Mouse (Mus musculus) stomach, embryonic 14.5 days (tissue): ENCODE measurements at regions not wholly inside any gene's neighbourhood (a gene's known extent, or its start where the extent isn't known, plus 50 kb on each side); places are given as distances from the start of the nearest gene placed in this dataset.
A peak's percentile ranks its signal among the peaks of the same experiment; 100 is the strongest.

ENCODE experiments used
- ATAC-seq: fragments of 200-750 bp; cut with Nextera tagmentation; 2 replicates; pipeline ENCODE4 v1.8.0; 2017; ENCODE audit warnings: low read depth, moderate TSS enrichment; ENCODE audit not compliant: insufficient number of reproducible peaks, insufficient read depth, low FRiP score
- H3K27ac ChIP-seq: fragments of 300-500 bp; sonication (generic); 2 replicates; pipeline ENCODE4 v1.5.1; 2014; ENCODE audit warnings: mild to moderate bottlenecking, low read length, moderate library complexity, mixed read lengths
- H3K27me3 ChIP-seq: fragments of 300-500 bp; sonication (generic); 2 replicates; pipeline ENCODE4 v1.6.1; 2014; ENCODE audit warnings: low read length, control low read depth, mixed read lengths; ENCODE audit not compliant: control insufficient read depth, insufficient read depth
- H3K36me3 ChIP-seq: fragments of 300-500 bp; sonication (generic); 2 replicates; pipeline ENCODE4 v1.6.1; 2014; ENCODE audit warnings: mild to moderate bottlenecking, control low read depth, low read length, moderate library complexity, mixed read lengths; ENCODE audit not compliant: control insufficient read depth, insufficient read depth
- H3K4me1 ChIP-seq: fragments of 300-500 bp; sonication (generic); 2 replicates; pipeline ENCODE4 v1.6.1; 2014; ENCODE audit warnings: low read length, control low read depth, mixed read lengths; ENCODE audit not compliant: control insufficient read depth, insufficient read depth
- H3K4me2 ChIP-seq: fragments of 300-500 bp; sonication (generic); replicated peaks from 2 replicates; pipeline ENCODE4 v1.6.1; 2014; ENCODE audit warnings: low read depth, low read length, control low read depth
- H3K4me3 ChIP-seq: fragments of 300-500 bp; sonication (generic); 2 replicates; pipeline ENCODE4 v1.5.1; 2014; ENCODE audit warnings: low read depth, low read length, control low read depth
- H3K9ac ChIP-seq: fragments of 300-500 bp; sonication (generic); replicated peaks from 2 replicates; pipeline ENCODE4 v1.6.1; 2014; ENCODE audit warnings: low read depth, mild to moderate bottlenecking, control low read depth, low read length, moderate library complexity, mixed read lengths
- H3K9me3 ChIP-seq: fragments of 300-500 bp; sonication (generic); 2 replicates; pipeline ENCODE4 v1.6.1; 2016; ENCODE audit warnings: low read depth, low read length, control low read depth; ENCODE audit not compliant: control insufficient read depth
- WGBS: fragments of 180-500 bp; shearing (Covaris S2); extraction: QIAGEN DNeasy Blood & Tissue Kit; methylation state at CpG from one replicate; pipeline ENCODE4 v1.1.7; 2014; 5-methylcytosine and 5-hydroxymethylcytosine counted together

DNA sequence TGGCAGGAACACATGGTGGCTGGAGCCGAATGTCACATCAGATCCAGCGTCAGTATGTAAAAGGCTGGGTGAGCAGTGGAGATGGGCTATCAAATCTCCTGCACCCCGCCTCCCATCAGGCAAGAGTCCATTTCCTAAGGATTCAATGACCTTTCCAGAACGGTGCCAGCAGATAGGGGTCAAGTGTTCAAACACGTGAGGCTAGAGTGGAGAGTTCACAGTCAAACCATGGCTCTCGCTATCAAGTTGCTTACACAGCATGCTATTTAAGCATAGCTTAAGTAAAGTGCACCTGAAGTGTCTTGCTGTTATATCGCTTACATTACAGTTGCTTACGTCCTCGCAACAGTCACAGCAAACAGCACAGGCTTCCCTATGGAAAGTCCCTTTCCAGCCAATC is 265.5 kb downstream of the Klf5 start:
- Histone ChIP-seq H3K9me3 (no peaks in the 10 kb centered on the region), H3K36me3 (no peaks in the 10 kb centered on the region), H3K4me2 (no peak overlapping the region), H3K9ac (no peak overlapping the region), H3K4me3 (no peak overlapping the region), H3K4me1 (no peaks in the 10 kb centered on the region), H3K27me3 (no peaks in the 10 kb centered on the region), H3K27ac (no peak overlapping the region)
- ATAC-seq, result no peak
- WGBS, result 51% methylated on average over 9 of the region's 9 CpGs

DNA sequence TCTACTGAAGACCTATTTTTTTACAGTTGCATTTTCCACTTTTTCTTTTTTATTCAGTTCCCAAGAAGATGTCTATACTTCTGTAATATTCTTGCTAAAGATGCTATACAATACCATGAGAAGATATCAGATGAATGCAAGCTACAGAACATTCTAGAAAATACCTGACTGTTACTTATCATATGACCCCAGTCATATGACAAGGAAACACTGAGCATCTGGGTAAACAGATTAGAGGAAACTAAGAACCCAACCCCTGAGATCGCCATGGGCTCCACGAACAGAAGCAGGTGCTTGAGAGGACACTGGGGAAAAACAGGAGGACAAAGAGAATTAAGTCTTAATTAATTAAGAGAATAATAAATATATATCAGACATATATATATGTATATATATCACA is 275.7 kb downstream of the Klf5 start:
- ATAC-seq, result no peak
- H3K4me2 ChIP-seq, result no peak overlapping the region
- WGBS, result 81% methylated on average over 2 of the region's 2 CpGs

DNA sequence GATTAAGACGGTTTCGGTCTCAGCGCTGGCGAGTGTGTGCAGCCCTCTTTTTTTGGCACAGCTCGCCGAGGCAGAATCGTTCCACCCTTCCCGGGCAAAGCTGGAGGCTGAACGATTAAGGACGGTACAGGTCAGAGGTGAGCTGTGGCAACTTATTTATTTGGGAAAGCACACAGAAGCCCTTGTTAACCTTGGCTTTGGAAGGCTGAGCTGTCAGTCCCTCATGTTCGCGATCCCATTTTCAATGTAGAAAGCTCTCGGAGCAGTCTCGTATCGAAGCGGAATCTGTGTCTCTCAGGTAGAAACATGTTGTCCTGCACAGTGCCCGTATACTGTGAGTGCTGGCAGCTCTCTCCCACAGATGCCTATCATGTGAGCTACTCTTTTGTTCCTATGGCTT is 280.2 kb downstream of the Klf5 start:
- WGBS, result 40% methylated on average over 17 of the region's 17 CpGs
- Histone ChIP-seq H3K4me2 (peak overlapping the region; percentile 32), H3K27ac (peak overlapping the region; percentile 84), H3K9me3 (no peaks in the 10 kb centered on the region), H3K27me3 (no peaks in the 10 kb centered on the region), H3K4me3 (peak overlapping the region; percentile 11), H3K9ac (no peak overlapping the region), H3K36me3 (no peaks in the 10 kb centered on the region), H3K4me1 (no peaks in the 10 kb centered on the region; the same call in 1 of the 2 replicates)
- no peak for ATAC-seq

More for the DNA sequence above, 275.7 kb downstream of the Klf5 start:
- Histone ChIP-seq H3K9ac (no peak overlapping the region), H3K4me1 (no peaks in the 10 kb centered on the region; the same call in 1 of the 2 replicates), H3K36me3 (no peaks in the 10 kb centered on the region), H3K4me3 (no peak overlapping the region), H3K27ac (no peak overlapping the region), H3K27me3 (no peaks in the 10 kb centered on the region), H3K9me3 (no peaks in the 10 kb centered on the region)

DNA sequence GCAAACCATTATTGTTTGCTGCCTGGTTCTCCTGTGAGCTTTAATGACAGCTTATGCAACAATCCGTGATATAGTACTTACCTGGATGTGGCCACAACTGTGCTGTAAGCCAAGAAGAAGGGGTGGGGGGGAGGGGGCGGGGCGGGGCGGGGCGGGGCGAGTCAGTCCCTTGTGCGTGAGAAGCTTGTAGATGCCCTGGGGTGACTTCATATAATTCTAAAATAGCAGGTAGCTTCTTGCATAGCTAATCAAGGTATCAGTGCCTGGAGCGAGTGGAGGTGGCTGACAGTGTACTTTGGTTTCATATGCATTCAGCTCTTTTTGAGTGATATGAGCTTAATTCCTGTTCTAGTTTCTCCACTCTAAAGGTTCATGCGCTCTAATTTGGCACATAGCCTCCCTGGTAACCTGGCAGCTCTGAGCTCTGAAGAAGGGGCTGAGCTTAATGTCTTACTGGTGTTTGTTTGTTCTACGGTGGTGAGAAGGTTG is 280.8 kb downstream of the Klf5 start:
- Histone ChIP-seq H3K4me1 (no peaks in the 10 kb centered on the region; the same call in 1 of the 2 replicates), H3K27ac (peak overlapping the region; percentile 84), H3K9me3 (no peaks in the 10 kb centered on the region), H3K4me3 (no peak overlapping the region), H3K36me3 (no peaks in the 10 kb centered on the region), H3K27me3 (no peaks in the 10 kb centered on the region), H3K4me2 (peak overlapping the region; percentile 32), H3K9ac (no peak overlapping the region)
- peak; percentile 67 for ATAC-seq
- whole genome bisulfite sequencing, result 20% methylated on average over 10 of the region's 10 CpGs

DNA sequence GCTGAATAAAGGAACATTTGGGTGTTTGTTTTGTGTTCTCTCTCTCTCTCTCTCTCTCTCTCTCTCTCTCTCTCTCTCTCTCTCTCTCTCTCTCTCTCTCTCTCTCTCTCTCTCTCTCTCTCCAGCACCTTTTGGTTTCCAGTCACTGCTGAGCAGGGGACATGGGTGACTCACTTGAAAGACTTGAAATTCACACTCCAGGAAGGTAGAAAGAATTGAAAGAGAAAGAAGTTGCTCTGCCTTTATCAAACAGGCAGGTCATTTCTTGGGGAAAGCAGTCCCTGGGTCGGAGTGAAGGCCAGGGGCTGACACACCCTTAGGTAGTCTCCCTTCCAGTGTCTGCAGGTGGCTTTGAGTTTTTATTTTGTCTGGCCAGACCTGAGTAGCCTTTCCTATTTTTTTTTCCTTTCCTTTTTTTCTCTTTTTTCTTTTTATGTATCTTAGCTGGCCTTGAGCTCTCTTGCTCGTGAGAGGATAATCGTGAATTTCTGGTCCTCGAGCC is 281.3 kb downstream of the Klf5 start:
- WGBS, result 56% methylated on average over 4 of the region's 4 CpGs
- Histone ChIP-seq H3K9ac (no peak overlapping the region), H3K4me1 (no peaks in the 10 kb centered on the region; the same call in 1 of the 2 replicates), H3K9me3 (no peaks in the 10 kb centered on the region), H3K4me2 (0 out of 2 replicates have a peak overlapping the region, but pooled peaks have one; percentile 7), H3K36me3 (no peaks in the 10 kb centered on the region), H3K27ac (peak overlapping the region; percentile 84), H3K4me3 (no peak overlapping the region), H3K27me3 (no peaks in the 10 kb centered on the region)
- 0 out of 2 replicates have a peak, but pooled peaks have one; percentile 12 for ATAC-seq

DNA sequence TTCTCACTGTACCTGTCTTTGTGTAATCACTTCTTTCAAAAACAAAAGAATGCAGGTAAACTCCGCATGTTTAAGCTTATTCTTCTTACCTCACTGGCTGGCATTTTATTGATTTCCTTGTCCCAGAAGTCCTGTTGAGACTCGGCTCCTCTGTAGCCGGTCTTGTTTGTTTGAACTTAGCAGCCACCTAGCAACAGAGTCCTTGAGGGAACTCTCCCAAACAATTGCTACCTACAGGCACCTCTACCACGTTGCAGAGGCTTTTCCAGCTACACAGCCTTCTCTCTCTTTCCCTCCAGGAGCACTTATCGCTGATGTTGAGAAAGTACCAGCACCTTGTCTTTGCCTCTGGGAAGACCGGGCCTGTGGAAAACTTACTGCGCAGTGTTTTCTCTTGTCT is 285.7 kb downstream of the Klf5 start:
- H3K4me2 ChIP-seq, result no peak overlapping the region
- peak overlapping the region; percentile 64 for H3K27ac ChIP-seq
- no peaks in the 10 kb centered on the region for H3K27me3 ChIP-seq
- peak; percentile 56; the same call in 1 of the 2 replicates for ATAC-seq
- no peaks in the 10 kb centered on the region for H3K4me1 ChIP-seq
- H3K9ac ChIP-seq, result no peak overlapping the region
- H3K4me3 ChIP-seq, result no peak overlapping the region
- no peaks in the 10 kb centered on the region for H3K9me3 ChIP-seq
- H3K36me3 ChIP-seq, result no peaks in the 10 kb centered on the region
- 30% methylated on average over 7 of the region's 7 CpGs for WGBS

DNA sequence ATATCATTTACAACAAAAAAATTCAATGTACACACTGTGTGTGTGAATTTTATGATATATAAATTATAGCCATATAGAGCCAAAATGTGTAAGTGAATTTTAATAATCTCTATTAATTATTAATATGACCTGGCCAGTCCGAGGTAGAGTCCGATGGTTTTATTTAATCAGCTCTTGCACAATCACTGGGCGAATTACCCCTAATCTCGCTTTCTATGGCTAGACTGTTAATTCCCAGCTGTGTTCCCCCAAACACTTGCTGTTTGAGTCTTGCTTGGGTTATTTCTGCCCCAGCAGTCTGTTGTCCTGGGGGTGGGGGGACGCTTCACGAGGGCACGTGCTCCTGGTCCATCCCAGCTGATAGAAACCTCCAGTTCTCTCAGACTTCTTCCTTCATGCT is 287.5 kb downstream of the Klf5 start:
- no peak overlapping the region for H3K4me3 ChIP-seq
- no peak overlapping the region for H3K9ac ChIP-seq
- H3K4me1 ChIP-seq, result 0 out of 2 replicates have a peak, but pooled peaks cover 3% of the 10 kb centered on the region
- no peaks in the 10 kb centered on the region for H3K36me3 ChIP-seq
- no peaks in the 10 kb centered on the region for H3K27me3 ChIP-seq
- no peak overlapping the region for H3K27ac ChIP-seq
- 81% methylated on average over 7 of the region's 7 CpGs for WGBS
- H3K9me3 ChIP-seq, result no peaks in the 10 kb centered on the region
- H3K4me2 ChIP-seq, result no peak overlapping the region
- no peak for ATAC-seq

DNA sequence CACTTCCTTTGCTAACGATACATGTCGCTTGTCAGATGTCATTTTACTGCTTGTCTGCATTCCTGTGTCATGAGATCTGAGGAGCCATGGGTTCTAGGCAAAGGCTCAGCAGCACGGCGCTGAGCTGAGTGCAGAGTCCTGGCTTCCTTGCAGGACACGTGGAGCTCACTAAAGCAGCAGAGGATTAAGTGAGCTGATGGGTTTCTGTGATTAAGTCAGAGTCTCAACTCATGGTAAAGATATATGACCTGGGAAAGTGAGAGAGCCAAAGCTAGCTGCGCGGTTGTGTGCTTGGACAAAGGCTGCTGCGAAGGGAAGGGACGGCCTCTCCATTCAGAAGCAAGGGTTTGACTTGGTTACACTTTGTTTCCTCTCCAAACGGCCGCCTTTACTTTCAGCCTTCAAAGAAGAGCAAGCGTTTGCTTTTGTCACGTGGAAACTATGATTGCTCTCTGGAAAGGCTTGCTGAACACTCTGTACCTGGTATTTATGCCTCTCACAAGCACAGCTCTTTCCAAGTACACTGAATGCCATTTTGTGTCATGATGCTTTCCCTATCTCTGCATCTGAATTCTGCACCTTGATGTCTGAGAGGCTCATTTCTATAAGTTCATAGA is 292.5 kb downstream of the Klf5 start:
- Histone ChIP-seq H3K9ac (no peak overlapping the region), H3K27ac (peak overlapping the region; percentile 75), H3K4me1 (0 out of 2 replicates have a peak, but pooled peaks cover 3% of the 10 kb centered on the region), H3K27me3 (no peaks in the 10 kb centered on the region), H3K9me3 (no peaks in the 10 kb centered on the region), H3K4me3 (no peak overlapping the region), H3K36me3 (no peaks in the 10 kb centered on the region), H3K4me2 (no peak overlapping the region)
- 33% methylated on average over 13 of the region's 13 CpGs for WGBS
- ATAC-seq, result peak; percentile 87
